Mouse (Mus musculus) hindbrain, embryonic 12.5 days (tissue): ENCODE measurements at regions not wholly inside any gene's neighbourhood (a gene's known extent, or its start where the extent isn't known, plus 50 kb on each side); places are given as distances from the start of the nearest gene placed in this dataset.

Source experiments
- ATAC-seq: fragments of 200-750 bp; cut with Nextera tagmentation; 2 replicates; pipeline ENCODE4 v1.8.0; 2017; ENCODE audit warnings: moderate TSS enrichment; ENCODE audit not compliant: low FRiP score
- H3K27ac ChIP-seq: fragments of 300-500 bp; sonication (generic); 2 replicates; pipeline ENCODE4 v1.5.1; 2016; ENCODE audit warnings: mild to moderate bottlenecking
- H3K27me3 ChIP-seq: fragments of 300-500 bp; sonication (generic); 2 replicates; pipeline ENCODE4 v1.6.1; 2016; ENCODE audit warnings: mild to moderate bottlenecking
- H3K36me3 ChIP-seq: fragments of 300-500 bp; sonication (generic); 2 replicates; pipeline ENCODE4 v1.6.1; 2016; ENCODE audit warnings: mild to moderate bottlenecking
- H3K4me1 ChIP-seq: fragments of 300-500 bp; sonication (generic); 2 replicates; pipeline ENCODE4 v1.6.1; 2016
- H3K4me2 ChIP-seq: fragments of 300-500 bp; sonication (generic); replicated peaks from 2 replicates; pipeline ENCODE4 v1.6.1; 2016; ENCODE audit warnings: mild to moderate bottlenecking
- H3K4me3 ChIP-seq: fragments of 300-500 bp; sonication (generic); 2 replicates; pipeline ENCODE4 v1.5.1; 2016; ENCODE audit warnings: mild to moderate bottlenecking
- H3K9ac ChIP-seq: fragments of 300-500 bp; sonication (generic); 2 replicates; pipeline ENCODE4 v1.6.1; 2016; ENCODE audit warnings: mild to moderate bottlenecking, moderate library complexity
- H3K9me3 ChIP-seq: fragments of 300-500 bp; sonication (generic); replicated peaks from 2 replicates; pipeline ENCODE4 v1.6.1; 2016; ENCODE audit warnings: mild to moderate bottlenecking
- WGBS: fragments of 180-500 bp; shearing (Covaris S2); methylation state at CpG from one replicate; pipeline ENCODE4 v1.1.7; 2016; 5-methylcytosine and 5-hydroxymethylcytosine counted together

DNA sequence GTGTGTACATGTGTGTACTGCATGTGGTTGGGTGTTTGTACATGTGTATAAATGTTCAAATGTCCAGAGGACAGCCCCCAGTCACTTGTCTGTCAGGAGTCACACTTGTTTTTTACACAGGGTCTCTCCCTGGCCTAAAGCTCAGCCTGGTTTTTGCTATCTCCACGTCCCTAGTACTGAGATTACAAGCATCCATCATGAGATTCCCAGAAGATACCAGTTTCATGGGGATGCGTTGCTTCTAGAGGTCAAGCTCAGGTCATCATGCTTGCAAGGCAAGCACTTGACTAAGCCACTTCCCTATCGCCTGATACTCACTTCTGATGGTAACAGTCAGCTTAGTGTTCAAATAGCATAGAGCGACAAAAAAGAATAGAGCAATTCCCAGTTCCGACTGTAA, 244.1 kb upstream of the Jmjd1c start:
- Histone ChIP-seq H3K27me3 (no peaks in the 10 kb centered on the region), H3K4me2 (no peak overlapping the region), H3K4me1 (0 out of 2 replicates have a peak, but pooled peaks cover 3% of the 10 kb centered on the region), H3K9ac (no peak overlapping the region), H3K27ac (no peak overlapping the region), H3K36me3 (no peaks in the 10 kb centered on the region), H3K4me3 (no peak overlapping the region), H3K9me3 (no peaks in the 10 kb centered on the region)
- ATAC-seq, result no peak
- 81% methylated on average over 5 of the region's 5 CpGs for WGBS

DNA sequence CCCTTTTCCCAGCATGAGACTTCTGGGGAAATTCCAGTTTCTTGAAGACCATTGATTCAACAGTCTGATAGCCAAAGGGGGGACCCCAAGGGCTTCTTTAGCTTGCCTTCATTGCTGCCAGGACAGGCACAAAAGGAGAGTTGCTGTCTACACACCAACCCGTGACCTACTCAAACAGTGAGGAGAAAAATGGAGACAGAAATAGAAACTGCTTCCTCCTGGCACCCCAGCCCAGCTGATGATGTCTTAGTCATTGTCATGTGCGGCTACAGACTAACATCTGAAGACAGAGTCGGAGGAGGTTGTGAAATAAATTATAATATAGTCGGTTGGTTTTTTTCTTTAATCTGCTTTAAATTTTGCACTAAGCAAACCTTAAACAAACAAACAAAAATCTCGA, 243.2 kb upstream of the Jmjd1c start:
- Histone ChIP-seq H3K9ac (no peak overlapping the region), H3K27ac (no peak overlapping the region), H3K4me3 (no peak overlapping the region), H3K27me3 (no peaks in the 10 kb centered on the region), H3K4me2 (no peak overlapping the region), H3K36me3 (no peaks in the 10 kb centered on the region), H3K4me1 (0 out of 2 replicates have a peak, but pooled peaks cover 3% of the 10 kb centered on the region), H3K9me3 (no peaks in the 10 kb centered on the region)
- ATAC-seq, result no peak
- WGBS, result 52% methylated on average over 5 of the region's 5 CpGs

DNA sequence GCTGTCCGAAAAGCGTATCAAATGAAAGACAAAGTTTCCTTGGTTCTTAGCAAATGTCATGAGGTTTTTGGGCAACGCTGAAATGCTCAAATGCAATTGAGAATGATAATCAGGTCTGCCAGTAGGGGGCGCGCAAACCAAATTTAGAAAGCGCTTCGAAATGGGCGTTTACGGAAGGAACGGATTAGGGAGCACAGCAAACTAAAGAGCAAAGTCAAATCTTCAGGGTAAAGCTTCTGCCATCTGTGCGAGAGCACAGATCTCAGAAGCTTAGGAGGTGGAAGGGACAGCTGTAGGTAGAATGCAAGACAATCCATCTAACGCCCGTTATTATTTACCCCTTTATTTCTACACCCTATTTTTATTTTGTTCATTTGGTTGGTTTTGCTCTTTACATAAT, 242.7 kb upstream of the Jmjd1c start:
- Histone ChIP-seq H3K4me1 (0 out of 2 replicates have a peak, but pooled peaks cover 3% of the 10 kb centered on the region), H3K27ac (no peak overlapping the region), H3K27me3 (no peaks in the 10 kb centered on the region), H3K4me3 (no peak overlapping the region), H3K4me2 (peak overlapping the region; percentile 27; the same call in 1 of the 2 replicates), H3K9me3 (no peaks in the 10 kb centered on the region), H3K9ac (no peak overlapping the region), H3K36me3 (no peaks in the 10 kb centered on the region)
- ATAC-seq, result no peak
- WGBS, result 12% methylated on average over 13 of the region's 13 CpGs

DNA sequence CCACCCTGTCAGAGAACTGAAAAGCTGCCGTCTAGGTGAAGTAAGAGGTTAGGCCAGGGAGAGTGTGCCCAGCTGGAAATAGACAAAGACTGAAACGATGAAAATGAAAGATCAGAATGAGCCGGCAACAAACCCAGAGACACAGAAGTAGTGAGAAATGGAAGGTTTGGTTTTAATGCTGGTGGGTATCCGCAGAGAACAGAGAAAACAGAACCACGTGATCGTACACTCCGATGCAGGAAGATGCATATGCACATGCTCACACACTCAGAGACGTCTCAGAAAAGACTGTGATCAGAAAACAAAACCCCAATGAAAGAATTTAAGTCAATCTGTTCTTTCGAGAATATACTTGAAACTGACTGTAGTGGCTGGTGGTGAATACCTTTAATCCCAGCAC, 241.0 kb upstream of the Jmjd1c start:
- no peaks in the 10 kb centered on the region for H3K9me3 ChIP-seq
- no peaks in the 10 kb centered on the region for H3K27me3 ChIP-seq
- WGBS, result 89% methylated on average over 9 of the region's 9 CpGs
- H3K9ac ChIP-seq, result no peak overlapping the region
- no peak for ATAC-seq
- H3K36me3 ChIP-seq, result no peaks in the 10 kb centered on the region
- H3K27ac ChIP-seq, result no peak overlapping the region
- H3K4me2 ChIP-seq, result no peak overlapping the region
- no peak overlapping the region for H3K4me3 ChIP-seq
- H3K4me1 ChIP-seq, result no peaks in the 10 kb centered on the region

DNA sequence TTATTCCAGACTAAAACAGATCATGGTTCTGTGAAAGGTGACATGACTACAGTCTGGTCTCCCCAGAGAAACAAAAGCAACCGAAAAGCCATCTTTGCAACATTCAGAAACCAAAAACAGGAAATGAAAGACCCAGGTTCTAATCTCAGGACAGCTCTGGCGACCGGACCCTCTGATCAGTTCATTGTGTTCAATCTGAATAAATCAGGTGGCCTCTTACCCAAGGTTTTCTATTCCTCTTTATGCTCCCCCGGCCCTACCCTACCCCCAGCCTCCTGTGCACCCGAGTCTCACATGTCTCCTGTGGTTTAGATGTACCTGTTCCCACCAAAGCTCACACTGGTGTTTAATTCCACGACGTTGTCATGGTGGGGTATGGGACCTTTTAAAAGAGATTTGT, 238.6 kb upstream of the Jmjd1c start:
- no peak for ATAC-seq

DNA sequence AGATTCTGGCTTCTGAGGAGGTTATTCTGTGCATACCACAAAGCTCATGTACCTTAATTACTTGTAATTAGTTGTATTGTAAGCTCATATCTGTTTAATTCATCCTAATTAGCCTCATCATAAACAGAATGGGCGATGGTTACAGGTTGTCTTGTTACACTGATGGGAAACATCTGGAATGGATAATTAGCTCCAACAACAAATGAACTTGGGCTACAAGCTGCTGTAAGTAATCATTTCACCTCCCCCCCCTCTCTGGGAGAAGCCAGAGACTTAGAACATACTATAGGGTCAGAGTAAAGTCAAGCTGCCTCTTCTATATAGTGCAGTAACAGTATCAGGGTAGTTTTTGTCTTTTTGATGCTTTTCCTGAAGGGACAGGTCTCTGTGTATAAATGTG, 234.5 kb upstream of the Jmjd1c start:
- no peaks in the 10 kb centered on the region for H3K4me1 ChIP-seq
- 69% methylated on average over 1 of the region's 1 CpGs for WGBS
- H3K36me3 ChIP-seq, result no peaks in the 10 kb centered on the region
- H3K9me3 ChIP-seq, result no peaks in the 10 kb centered on the region
- H3K27me3 ChIP-seq, result no peaks in the 10 kb centered on the region
- no peak for ATAC-seq
- H3K4me2 ChIP-seq, result no peak overlapping the region
- H3K4me3 ChIP-seq, result no peak overlapping the region
- no peak overlapping the region for H3K27ac ChIP-seq
- no peak overlapping the region for H3K9ac ChIP-seq

More for the DNA sequence above, 238.6 kb upstream of the Jmjd1c start:
- H3K9me3 ChIP-seq, result no peaks in the 10 kb centered on the region
- H3K36me3 ChIP-seq, result no peaks in the 10 kb centered on the region
- no peak overlapping the region for H3K4me3 ChIP-seq
- H3K4me1 ChIP-seq, result no peaks in the 10 kb centered on the region
- WGBS, result 89% methylated on average over 7 of the region's 7 CpGs
- no peaks in the 10 kb centered on the region for H3K27me3 ChIP-seq
- H3K4me2 ChIP-seq, result no peak overlapping the region
- H3K9ac ChIP-seq, result no peak overlapping the region
- no peak overlapping the region for H3K27ac ChIP-seq

DNA sequence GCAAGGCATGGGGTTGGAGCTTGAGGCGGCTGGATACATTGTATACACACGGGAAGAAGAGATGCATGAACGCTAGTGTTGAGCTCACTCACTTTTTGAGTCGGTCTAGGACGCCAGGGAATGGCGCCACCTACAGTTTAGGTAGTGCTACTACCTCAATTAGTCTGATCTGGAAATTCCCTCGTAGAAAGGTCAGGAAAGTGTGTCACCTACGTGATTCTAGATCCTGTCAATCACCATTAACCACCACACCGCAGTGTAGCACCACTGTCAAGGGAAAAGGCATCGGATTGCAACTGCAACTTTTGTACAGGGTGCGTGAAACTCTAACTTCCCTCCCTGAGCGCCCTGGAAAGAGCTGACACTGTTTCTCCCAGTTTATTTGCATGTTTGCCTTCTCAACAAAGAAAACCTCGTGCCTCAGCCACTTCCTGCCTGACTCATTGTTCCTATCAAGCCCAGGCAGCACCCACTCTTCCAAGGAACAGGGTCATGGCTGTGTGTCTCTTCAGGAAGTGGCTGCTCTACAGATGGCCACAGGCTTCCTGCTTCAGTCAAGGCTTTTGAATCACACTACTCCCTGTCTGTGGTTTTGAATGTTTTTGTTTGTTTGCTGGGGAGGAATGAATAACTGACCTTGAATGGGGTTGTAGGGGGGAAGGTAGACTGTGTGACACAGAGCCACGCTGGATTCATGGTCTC, 231.6 kb upstream of the Jmjd1c start:
- ATAC-seq, result no peak

DNA sequence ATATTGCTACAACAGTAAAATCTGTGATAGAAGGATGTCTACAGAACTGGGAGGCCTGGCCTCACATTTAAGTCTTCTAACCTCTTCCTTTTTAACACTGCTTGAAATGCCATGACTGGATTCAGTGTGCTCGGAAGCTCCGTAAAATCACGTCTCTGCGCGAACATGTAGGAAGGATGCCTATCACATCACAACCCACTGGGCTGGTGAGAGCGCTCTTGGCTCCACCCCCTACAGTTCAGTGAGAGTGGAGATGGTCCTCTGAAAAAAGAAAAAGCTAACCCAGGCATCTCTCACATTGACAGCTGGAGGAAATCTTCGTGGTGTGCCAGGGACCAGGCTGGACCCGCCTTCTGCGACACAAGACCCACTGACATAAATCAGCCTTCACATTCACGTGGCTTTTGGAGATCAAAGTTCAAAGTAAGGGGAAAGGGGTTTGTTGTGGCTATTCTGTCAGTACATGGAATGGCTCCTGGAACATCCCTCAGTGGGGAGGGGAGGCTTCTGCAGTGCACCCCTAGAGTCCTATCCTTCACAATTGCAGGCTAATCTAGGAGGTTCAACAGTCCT, 230.8 kb upstream of the Jmjd1c start:
- Histone ChIP-seq H3K36me3 (no peaks in the 10 kb centered on the region), H3K4me3 (no peak overlapping the region), H3K27me3 (no peaks in the 10 kb centered on the region), H3K9me3 (no peaks in the 10 kb centered on the region), H3K9ac (no peak overlapping the region), H3K4me2 (no peak overlapping the region), H3K4me1 (no peaks in the 10 kb centered on the region), H3K27ac (no peak overlapping the region)
- ATAC-seq, result no peak
- WGBS, result 88% methylated on average over 10 of the region's 10 CpGs

More for the DNA sequence above, 231.6 kb upstream of the Jmjd1c start:
- no peak overlapping the region for H3K27ac ChIP-seq
- no peak overlapping the region for H3K4me2 ChIP-seq
- no peaks in the 10 kb centered on the region for H3K36me3 ChIP-seq
- H3K4me1 ChIP-seq, result no peaks in the 10 kb centered on the region
- no peak overlapping the region for H3K4me3 ChIP-seq
- no peak overlapping the region for H3K9ac ChIP-seq
- 68% methylated on average over 14 of the region's 14 CpGs for WGBS
- H3K9me3 ChIP-seq, result no peaks in the 10 kb centered on the region
- H3K27me3 ChIP-seq, result no peaks in the 10 kb centered on the region

DNA sequence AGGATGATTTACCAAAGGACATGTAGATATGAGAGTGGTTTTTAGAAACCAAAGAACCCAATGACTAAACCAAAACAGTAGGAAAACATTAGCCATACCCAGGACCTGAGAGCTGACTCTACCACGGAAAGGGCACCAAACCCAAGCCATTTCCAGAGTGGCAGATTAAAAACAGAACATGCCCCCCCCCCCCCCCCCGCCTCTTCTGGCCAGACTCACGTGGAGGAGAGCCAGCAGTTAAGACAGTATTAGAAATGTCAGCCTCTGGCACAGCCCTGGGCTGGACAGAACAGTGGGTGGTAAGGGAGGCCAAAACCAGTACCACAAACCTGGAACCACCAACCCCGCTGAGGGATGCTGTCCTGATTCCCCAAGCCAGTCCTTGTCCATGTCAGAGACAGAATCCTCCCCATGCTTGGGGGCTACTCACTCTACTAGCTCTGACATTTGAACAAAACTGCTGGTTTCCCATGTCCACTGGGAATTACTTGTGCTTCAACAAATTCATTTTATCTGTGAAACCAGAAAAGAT, 224.7 kb upstream of the Jmjd1c start:
- Histone ChIP-seq H3K9me3 (no peaks in the 10 kb centered on the region), H3K27ac (no peak overlapping the region), H3K27me3 (no peaks in the 10 kb centered on the region), H3K9ac (no peak overlapping the region), H3K4me1 (no peaks in the 10 kb centered on the region), H3K36me3 (no peaks in the 10 kb centered on the region), H3K4me2 (no peak overlapping the region), H3K4me3 (no peak overlapping the region)
- 57% methylated on average over 4 of the region's 4 CpGs for WGBS
- no peak for ATAC-seq

DNA sequence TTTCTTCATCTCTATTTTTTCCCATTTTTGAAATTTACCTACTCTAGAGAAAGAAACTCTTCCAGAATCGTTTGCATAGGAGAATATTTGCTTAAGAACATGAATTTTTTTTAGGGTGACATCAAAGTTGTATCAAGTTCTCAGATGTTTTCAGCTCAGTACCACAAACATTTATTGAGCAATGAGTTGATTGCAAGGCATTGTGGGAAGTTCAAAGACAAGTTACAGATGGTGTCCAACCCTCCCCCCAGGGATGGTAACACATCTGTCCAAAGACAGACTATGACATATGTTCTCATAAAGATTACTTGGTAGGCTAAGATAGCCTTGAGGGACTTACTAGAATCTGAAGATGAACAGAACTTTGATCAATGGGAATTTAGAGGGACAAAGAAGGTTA, 224.3 kb upstream of the Jmjd1c start:
- 80% methylated on average over 1 of the region's 1 CpGs for WGBS
- H3K9me3 ChIP-seq, result no peaks in the 10 kb centered on the region
- H3K27ac ChIP-seq, result no peak overlapping the region
- no peaks in the 10 kb centered on the region for H3K36me3 ChIP-seq
- H3K9ac ChIP-seq, result no peak overlapping the region
- no peaks in the 10 kb centered on the region for H3K4me1 ChIP-seq
- no peak overlapping the region for H3K4me3 ChIP-seq
- H3K4me2 ChIP-seq, result no peak overlapping the region
- H3K27me3 ChIP-seq, result no peaks in the 10 kb centered on the region
- no peak for ATAC-seq

DNA sequence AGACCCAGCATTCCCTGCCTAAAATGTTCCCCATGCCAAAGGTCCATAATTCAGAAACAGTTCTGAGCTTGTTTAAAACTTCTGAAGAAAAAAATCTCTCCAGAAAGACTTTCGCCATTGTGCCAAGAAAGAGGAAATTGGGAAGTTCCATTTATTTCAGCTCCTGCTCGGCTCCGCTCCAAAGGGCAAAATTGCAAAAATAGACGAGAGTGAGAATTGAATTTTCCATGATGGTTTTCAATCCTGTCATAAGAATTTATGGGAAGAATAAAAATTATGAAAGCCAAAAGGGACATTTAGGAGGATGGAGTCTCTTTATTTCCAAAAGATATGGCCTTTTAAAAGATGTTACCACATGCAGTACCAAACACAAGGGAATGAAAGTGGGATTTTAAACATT, 222.5 kb upstream of the Jmjd1c start:
- H3K4me2 ChIP-seq, result no peak overlapping the region
- H3K9me3 ChIP-seq, result no peaks in the 10 kb centered on the region
- H3K27ac ChIP-seq, result no peak overlapping the region
- no peak overlapping the region for H3K9ac ChIP-seq
- H3K4me3 ChIP-seq, result no peak overlapping the region
- H3K27me3 ChIP-seq, result no peaks in the 10 kb centered on the region
- no peaks in the 10 kb centered on the region for H3K4me1 ChIP-seq
- H3K36me3 ChIP-seq, result no peaks in the 10 kb centered on the region
- 93% methylated on average over 4 of the region's 4 CpGs for WGBS
- no peak for ATAC-seq

DNA sequence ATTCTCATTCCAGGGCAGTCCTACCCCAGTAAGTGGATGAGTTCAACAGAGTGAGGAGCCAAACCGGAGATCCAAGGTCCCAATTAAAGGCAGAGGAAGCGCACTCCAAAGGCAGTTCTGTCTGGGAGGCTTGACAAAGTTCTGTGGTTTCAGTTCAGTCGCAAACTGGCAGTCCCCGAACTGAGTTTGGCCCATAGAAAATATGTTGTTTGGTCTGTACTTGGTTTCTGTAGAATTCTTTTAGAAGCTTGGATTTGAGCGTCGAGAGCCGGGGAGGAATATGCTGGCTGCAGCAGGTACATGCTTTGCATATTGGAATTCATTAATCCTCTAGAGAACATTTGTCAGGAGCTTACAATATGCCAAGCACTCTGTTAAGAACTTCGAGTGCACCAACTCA, 216.9 kb upstream of the Jmjd1c start:
- Histone ChIP-seq H3K9ac (no peak overlapping the region), H3K9me3 (no peaks in the 10 kb centered on the region), H3K27ac (no peak overlapping the region), H3K36me3 (no peaks in the 10 kb centered on the region), H3K27me3 (no peaks in the 10 kb centered on the region), H3K4me3 (no peak overlapping the region), H3K4me2 (no peak overlapping the region), H3K4me1 (no peaks in the 10 kb centered on the region)
- no peak for ATAC-seq
- 83% methylated on average over 8 of the region's 8 CpGs for WGBS

DNA sequence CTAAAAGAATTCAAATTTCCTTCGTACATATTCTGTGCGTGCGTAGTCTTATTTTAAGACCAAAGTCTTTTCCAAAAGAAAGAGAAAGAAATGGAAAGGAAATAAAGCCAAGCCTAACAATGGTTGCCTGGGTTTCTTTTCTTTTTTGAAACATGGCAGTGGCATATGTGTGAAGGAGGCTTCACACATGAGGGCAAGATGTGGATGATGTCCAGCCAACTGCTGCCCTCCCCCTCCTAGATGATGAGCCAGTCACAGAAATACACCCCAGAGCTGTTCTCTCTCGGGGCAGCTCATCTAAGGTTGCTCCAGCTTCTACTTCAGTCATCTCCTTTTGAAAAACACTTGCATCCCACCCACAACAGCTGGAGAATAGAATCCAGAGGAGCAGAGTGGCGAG, 213.1 kb upstream of the Jmjd1c start:
- Histone ChIP-seq H3K4me3 (no peak overlapping the region), H3K4me1 (no peaks in the 10 kb centered on the region), H3K9me3 (no peaks in the 10 kb centered on the region), H3K9ac (no peak overlapping the region), H3K36me3 (no peaks in the 10 kb centered on the region), H3K27me3 (no peaks in the 10 kb centered on the region), H3K4me2 (no peak overlapping the region), H3K27ac (no peak overlapping the region)
- 82% methylated on average over 5 of the region's 5 CpGs for WGBS
- ATAC-seq, result no peak
